Mouse (Mus musculus): ENCODE measurements around the gene Osbpl3.

- TF ChIP-seq CTCF (IDR thresholded peaks at IDR 0.05; ENCODE audit: low read depth) (no peak), EP300 (optimal IDR thresholded peaks at IDR 0.05) (no peak)
Observed at GRCm38 (mm10) chr6:50316795-50317505, 139.1 kb downstream of the Osbpl3 start.

All from stomach, postnatal 0 days (tissue).